Comparison of ENCODE assay signal across 15 mouse cellular contexts in the genomic region with DNA sequence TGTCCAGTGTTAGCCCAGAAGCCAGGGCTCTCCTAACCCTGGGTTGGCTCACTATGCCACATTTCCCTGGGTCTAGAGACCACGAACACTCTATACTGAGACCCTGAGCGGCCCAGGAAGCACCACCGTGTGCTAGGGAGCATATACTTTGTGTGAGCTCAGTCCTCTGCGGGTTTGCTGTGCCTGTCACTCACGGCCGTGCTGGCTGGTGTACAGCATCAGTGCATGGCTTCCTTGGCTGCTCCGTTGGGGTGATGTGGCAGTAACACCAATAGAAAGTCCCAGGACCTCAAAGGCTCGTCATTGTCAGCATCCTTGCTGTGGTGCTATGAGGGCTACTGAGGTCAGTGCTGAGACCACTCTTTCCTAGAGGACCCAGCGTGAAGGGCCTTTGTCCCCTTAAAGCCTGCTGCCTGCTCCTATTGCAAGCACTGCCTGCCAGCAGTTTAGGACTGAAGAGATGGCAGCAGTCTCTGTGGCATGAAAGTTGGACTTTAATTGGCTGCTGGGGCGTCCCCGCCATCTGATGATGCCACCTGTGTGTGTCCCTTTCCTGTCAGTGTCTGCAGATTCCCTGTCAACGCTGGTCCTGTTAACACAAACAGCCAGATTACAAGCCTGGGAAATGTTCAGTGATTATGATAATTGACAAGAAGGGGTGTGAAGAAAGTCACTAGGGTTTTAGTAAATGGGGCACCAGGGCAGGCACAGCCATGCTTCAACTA. TPM values are rescaled to one million over a fixed set of nuclear protein-coding genes. Genes with fewer than 3 reads are reported as not detected.
DNase-seq lines count a peak whose midpoint lies in the region; ATAC-seq and TF ChIP-seq lines count a peak whose summit lies in the region.
"Had no signal": no experiment of that assay in that cellular context is flagged by ENCODE, and none has a peak within 500 bp of the region (broad histone marks: within the 10 kb centered on the region; RNA-seq: fewer than 3 reads in every experiment).

No protein-coding gene starts in this region.

- no peak for ATAC-seq in intestine, embryonic 14.5 days (replicated peaks; ENCODE audit: low FRiP score, low TSS enrichment, low read depth)
- ATAC-seq in intestine, postnatal 0 days: no peak
- ATAC-seq in embryonic facial prominence, embryonic 15.5 days (ENCODE audit: insufficient number of reproducible peaks, low FRiP score, low TSS enrichment, low read depth): no peak
- ATAC-seq: CD4-positive, CD25-positive, alpha-beta regulatory T cell, adult 4 months had no signal

- H3K4me3 ChIP-seq in intestine, embryonic 14.5 days (ENCODE audit: low read depth, low read length): no peak overlapping the region
- no peak overlapping the region for H3K4me3 ChIP-seq in intestine, postnatal 0 days (ENCODE audit: low read depth, low read length)
- no peak overlapping the region for H3K4me3 ChIP-seq in embryonic facial prominence, embryonic 10.5 days
- H3K4me3 ChIP-seq in embryonic facial prominence, embryonic 15.5 days (replicated peaks): no peak overlapping the region
- no peak overlapping the region for H3K4me3 ChIP-seq in limb, embryonic 10.5 days
- H3K4me3 ChIP-seq: left cerebral cortex, adult 2 months; limb, embryonic 13.5 days had no signal

- no peak overlapping the region for H3K4me2 ChIP-seq in intestine, embryonic 14.5 days (ENCODE audit: low read length)
- H3K4me2 ChIP-seq in intestine, postnatal 0 days (replicated peaks; ENCODE audit: low read depth): no peak overlapping the region
- no peak overlapping the region for H3K4me2 ChIP-seq in embryonic facial prominence, embryonic 15.5 days (replicated peaks)

- no peak for TF ChIP-seq CTCF in intestine, postnatal 0 days (IDR thresholded peaks at IDR 0.05; ENCODE audit: low read depth)

- no peaks in the 10 kb centered on the region for H3K9me3 ChIP-seq in intestine, embryonic 14.5 days (ENCODE audit: control insufficient read depth, low read length)
- H3K9me3 ChIP-seq in intestine, postnatal 0 days (ENCODE audit: control insufficient read depth): no peaks in the 10 kb centered on the region
- H3K9me3 ChIP-seq in embryonic facial prominence, embryonic 10.5 days: no peaks in the 10 kb centered on the region
- H3K9me3 ChIP-seq in embryonic facial prominence, embryonic 15.5 days (replicated peaks): no peaks in the 10 kb centered on the region
- no peaks in the 10 kb centered on the region for H3K9me3 ChIP-seq in limb, embryonic 10.5 days (replicated peaks)
- H3K9me3 ChIP-seq: limb, embryonic 13.5 days had no signal

- H3K27me3 ChIP-seq in intestine, embryonic 14.5 days (replicated peaks; ENCODE audit: control insufficient read depth, insufficient read depth, low read length): no peaks in the 10 kb centered on the region
- no peaks in the 10 kb centered on the region for H3K27me3 ChIP-seq in intestine, postnatal 0 days (replicated peaks; ENCODE audit: control insufficient read depth, insufficient read depth, low read length)
- H3K27me3 ChIP-seq in embryonic facial prominence, embryonic 10.5 days (replicated peaks; ENCODE audit: low read depth, poor library complexity, severe bottlenecking): no peaks in the 10 kb centered on the region
- no peaks in the 10 kb centered on the region for H3K27me3 ChIP-seq in embryonic facial prominence, embryonic 15.5 days
- no peaks in the 10 kb centered on the region for H3K27me3 ChIP-seq in limb, embryonic 10.5 days (ENCODE audit: low read depth, poor library complexity, severe bottlenecking)
- H3K27me3 ChIP-seq: limb, embryonic 13.5 days had no signal

- H3K27ac ChIP-seq in intestine, embryonic 14.5 days (ENCODE audit: low read depth): peak overlapping the region; percentile 18; the same call in 1 of the 2 replicates
- H3K27ac ChIP-seq in intestine, postnatal 0 days (ENCODE audit: low read depth, low read length): no peak overlapping the region
- H3K27ac ChIP-seq in embryonic facial prominence, embryonic 10.5 days (replicated peaks): peak overlapping the region; percentile 85
- H3K27ac ChIP-seq in embryonic facial prominence, embryonic 15.5 days (replicated peaks): peak overlapping the region; percentile 73
- peak overlapping the region; percentile 93 for H3K27ac ChIP-seq in limb, embryonic 10.5 days
- H3K27ac ChIP-seq: left cerebral cortex, adult 2 months; macrophage had no signal

- 90% methylated on average over 12 of the region's 12 CpGs for WGBS in intestine, embryonic 14.5 days
- 86% methylated on average over 12 of the region's 12 CpGs for WGBS in intestine, postnatal 0 days
- WGBS in embryonic facial prominence, embryonic 10.5 days: 87% methylated on average over 12 of the region's 12 CpGs
- 81% methylated on average over 12 of the region's 12 CpGs for WGBS in embryonic facial prominence, embryonic 15.5 days
- WGBS in limb, embryonic 10.5 days: 90% methylated on average over 12 of the region's 12 CpGs

- no peak for DNase-seq in intestine, embryonic 14.5 days (ENCODE audit: low spot score)
- DNase-seq in embryonic facial prominence, embryonic 10.5 days (ENCODE audit: low spot score): no peak
- no peak for DNase-seq in limb, embryonic 10.5 days (ENCODE audit: low spot score)
- no peak for DNase-seq in frontal cortex, postnatal 25 days (ENCODE audit: low spot score in 2 of 2)
- no peak for DNase-seq in thymus, postnatal 4 days
- DNase-seq: heart, postnatal 10 days; kidney, adult 18-20 months; midbrain, embryonic 14.5 days; thymus, adult 18-20 months had no signal

- H3K4me1 ChIP-seq in intestine, embryonic 14.5 days (replicated peaks; ENCODE audit: control insufficient read depth, insufficient read depth, low read length): peaks cover 61% of the 10 kb centered on the region
- H3K4me1 ChIP-seq in intestine, postnatal 0 days (replicated peaks; ENCODE audit: control insufficient read depth, insufficient read depth, low read length): peaks cover 4% of the 10 kb centered on the region; the same call in 1 of the 2 replicates
- H3K4me1 ChIP-seq in embryonic facial prominence, embryonic 10.5 days: peaks cover 66% of the 10 kb centered on the region
- H3K4me1 ChIP-seq in embryonic facial prominence, embryonic 15.5 days: peaks cover 90% of the 10 kb centered on the region
- peaks cover 60% of the 10 kb centered on the region for H3K4me1 ChIP-seq in limb, embryonic 10.5 days

- peaks cover 5% of the 10 kb centered on the region; the same call in 1 of the 2 replicates for H3K36me3 ChIP-seq in intestine, embryonic 14.5 days (ENCODE audit: control insufficient read depth, insufficient read depth, low read length)
- H3K36me3 ChIP-seq in intestine, postnatal 0 days (ENCODE audit: control insufficient read depth, insufficient read depth): no peaks in the 10 kb centered on the region
- H3K36me3 ChIP-seq in embryonic facial prominence, embryonic 10.5 days (replicated peaks): peaks cover 25% of the 10 kb centered on the region
- 0 out of 2 replicates have a peak, but pooled peaks cover 6% of the 10 kb centered on the region for H3K36me3 ChIP-seq in embryonic facial prominence, embryonic 15.5 days
- peaks cover 29% of the 10 kb centered on the region for H3K36me3 ChIP-seq in limb, embryonic 10.5 days

- no peak overlapping the region for H3K9ac ChIP-seq in intestine, embryonic 14.5 days (ENCODE audit: low read length)
- no peak overlapping the region for H3K9ac ChIP-seq in intestine, postnatal 0 days (ENCODE audit: low read depth, low read length)
- no peak overlapping the region for H3K9ac ChIP-seq in embryonic facial prominence, embryonic 15.5 days
- H3K9ac ChIP-seq: limb, embryonic 13.5 days had no signal

RNA-seq across cellular contexts. Expression of a gene that starts 51.2 kb away (rescaled TPM):
- polyA plus RNA-seq in intestine, embryonic 14.5 days (2014; fragmentation: Nextera tagmentation; extraction: Ambion mirVana): 33.6 and 35.8 TPM in 2 replicates
- 24.5 and 26.2 TPM in 2 replicates for polyA plus RNA-seq in intestine, postnatal 0 days (2015; fragmentation: Nextera tagmentation; extraction: Ambion mirVana)
- 43.5 and 49.7 TPM in 2 replicates for polyA plus RNA-seq in embryonic facial prominence, embryonic 10.5 days (2016; fragmentation: Nextera tagmentation; extraction: Ambion mirVana)
- 92.6 and 92.9 TPM in 2 replicates for polyA plus RNA-seq in embryonic facial prominence, embryonic 15.5 days (2015; fragmentation: Nextera tagmentation; extraction: Ambion mirVana)
- polyA plus RNA-seq in limb, embryonic 10.5 days (2016; fragmentation: Nextera tagmentation; extraction: Ambion mirVana): 55.4 and 60.7 TPM in 2 replicates
- polyA plus RNA-seq: CD4-positive, CD25-positive, alpha-beta regulatory T cell, adult 4 months; macrophage had no signal
